Mouse (Mus musculus) ES-CJ7 (cell line): ENCODE measurements at regions not wholly inside any gene's neighbourhood (a gene's known extent, or its start where the extent isn't known, plus 50 kb on each side); places are given as distances from the start of the nearest gene placed in this dataset.

Experiments
- DNase-seq: peaks from one replicate; pipeline ENCODE4 v3.0.0; 2011; ENCODE audit warnings: low read depth, low spot score

DNA sequence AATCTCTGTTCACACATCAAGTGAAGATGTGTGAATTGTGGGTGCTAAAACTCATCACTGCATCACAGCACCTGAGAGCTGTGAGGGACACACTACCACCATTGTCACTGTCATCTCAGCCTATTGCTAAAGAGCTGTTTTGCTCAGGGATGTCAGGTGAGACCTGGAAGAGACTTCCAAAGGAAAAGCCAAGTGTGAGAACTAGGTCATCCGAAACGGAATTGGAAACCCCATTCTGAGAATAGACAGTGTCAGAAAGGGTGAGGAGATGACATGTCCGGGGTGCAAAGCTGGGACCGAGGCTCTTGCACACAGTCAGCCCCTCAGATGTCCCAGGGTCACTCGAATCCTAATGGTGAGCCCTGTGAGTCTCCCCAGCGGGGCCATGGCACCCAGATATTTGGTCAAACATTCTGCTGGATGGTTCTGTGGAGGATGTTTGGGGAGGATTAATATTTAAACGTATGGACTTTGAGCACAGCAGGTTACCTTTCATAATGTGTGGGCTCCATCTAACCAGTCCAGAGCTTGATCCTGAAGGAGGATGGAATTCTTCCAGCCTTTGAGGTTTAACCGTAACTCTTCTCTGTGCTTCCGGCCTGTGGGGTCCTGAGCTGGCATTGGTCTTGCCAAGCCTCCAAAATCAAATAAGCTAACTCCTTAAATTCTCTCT lies 150.3 kb downstream of the Rpl14 start:
- no peak for DNase-seq

DNA sequence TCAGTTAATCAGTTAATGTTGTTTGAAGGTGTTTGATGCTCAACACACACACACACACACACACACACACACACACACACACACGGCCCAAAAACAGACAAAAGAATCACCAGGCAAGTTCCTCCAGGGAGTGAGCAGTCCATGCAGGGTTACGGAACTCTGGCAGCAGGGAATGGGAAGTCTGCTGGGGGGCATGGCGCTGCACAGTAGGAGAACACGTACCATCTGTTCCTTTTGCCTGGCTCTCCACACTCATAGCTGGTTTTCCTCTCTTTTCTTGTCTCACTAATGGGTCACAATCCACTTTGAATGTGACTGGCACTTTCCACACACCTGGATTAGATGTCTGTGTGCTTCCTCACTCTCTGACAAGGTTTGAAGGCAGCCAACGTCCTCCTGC lies 151.8 kb downstream of the Rpl14 start:
- no peak for DNase-seq

DNA sequence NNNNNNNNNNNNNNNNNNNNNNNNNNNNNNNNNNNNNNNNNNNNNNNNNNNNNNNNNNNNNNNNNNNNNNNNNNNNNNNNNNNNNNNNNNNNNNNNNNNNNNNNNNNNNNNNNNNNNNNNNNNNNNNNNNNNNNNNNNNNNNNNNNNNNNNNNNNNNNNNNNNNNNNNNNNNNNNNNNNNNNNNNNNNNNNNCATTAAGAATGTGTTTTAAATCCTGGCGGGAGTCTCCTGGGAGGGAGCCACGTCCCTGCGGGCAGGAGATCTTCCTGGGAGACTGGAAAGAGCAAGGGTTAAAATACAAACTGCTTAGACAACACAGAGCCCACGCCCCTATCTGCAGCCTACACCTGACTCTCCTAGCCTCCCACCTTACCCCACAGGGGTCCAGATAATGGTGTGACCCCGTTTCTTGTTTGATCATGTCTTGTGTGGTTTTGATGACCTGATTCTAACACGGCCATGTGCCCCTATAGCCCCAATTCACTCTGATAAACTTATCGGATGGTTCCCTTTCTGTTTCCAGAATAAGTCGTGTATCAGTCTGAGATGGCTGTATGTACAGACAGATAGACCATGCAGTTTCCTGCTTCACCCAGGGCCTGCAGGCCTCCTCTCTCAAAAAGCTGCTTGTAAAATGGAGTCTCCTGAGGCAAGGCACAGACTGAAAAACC lies 160.8 kb downstream of the Rpl14 start:
- DNase-seq, result peak; percentile 31

DNA sequence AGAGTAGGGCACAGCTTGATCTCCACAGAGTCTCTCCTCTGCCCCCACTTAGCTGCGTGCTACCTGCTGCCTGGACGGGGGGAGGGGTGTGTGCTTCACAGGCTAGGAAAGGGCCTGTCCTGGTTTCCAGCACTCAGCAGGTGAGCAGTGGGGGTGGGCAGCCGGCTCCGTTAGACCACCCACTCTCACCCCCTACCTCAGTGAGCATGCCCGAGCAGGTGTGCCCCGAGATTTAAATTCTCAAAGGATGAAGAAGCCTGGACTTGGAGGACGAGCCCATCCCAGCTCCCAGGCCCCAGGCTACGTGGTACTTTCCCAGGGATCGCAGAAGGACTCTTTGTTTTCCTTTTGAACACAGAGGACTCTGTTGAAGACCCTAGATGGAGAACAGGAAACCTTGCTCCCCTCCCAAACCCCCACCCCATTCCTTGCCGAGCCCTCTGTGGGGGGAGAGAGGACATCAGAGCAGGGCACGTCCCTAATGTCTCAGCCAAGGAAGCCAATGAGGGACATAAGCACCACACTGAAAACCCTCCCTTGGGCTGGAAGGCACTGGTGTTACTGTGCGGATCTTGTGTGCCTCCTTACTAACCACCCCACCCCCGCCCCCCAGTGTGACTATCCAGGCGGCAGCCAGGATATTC lies 161.5 kb downstream of the Rpl14 start:
- peak; percentile 89 for DNase-seq

DNA sequence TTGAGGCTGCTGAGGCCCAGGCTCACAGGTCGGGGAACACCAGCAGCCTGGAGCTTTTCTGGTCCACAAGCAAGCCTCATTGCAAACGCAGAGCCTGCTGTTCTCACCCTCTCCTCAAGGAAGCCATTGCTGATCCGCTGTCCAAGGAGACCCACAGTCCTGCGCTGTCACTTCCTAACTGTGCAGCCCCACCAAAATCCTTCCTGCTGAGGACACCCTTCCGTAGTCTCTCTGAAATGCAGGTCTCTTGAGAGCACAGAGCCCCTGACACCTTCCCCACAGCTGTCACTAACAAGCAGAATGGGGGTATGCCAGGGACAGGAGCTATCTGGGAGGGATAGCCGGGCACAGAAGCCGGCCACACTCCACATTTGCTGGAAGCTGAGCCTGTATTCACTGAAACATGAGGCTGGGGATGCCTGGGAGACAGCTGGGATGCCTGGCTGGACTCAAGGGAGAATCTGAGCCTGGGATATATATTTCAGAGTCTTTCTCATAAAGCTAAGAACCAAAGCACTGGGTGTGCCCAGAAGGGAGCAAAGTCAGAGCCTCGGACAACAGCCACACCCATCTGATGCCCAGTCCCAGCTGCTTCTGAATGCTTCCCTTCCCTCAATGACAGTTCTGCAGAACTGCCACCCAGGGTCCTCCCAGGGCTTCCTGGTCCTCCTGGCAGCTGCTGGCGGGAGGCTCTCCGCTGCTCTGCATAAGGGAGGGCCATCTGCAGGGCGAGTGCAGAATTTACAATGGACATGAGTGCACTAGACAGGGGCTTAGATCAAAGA lies 162.6 kb downstream of the Rpl14 start:
- no peak for DNase-seq

DNA sequence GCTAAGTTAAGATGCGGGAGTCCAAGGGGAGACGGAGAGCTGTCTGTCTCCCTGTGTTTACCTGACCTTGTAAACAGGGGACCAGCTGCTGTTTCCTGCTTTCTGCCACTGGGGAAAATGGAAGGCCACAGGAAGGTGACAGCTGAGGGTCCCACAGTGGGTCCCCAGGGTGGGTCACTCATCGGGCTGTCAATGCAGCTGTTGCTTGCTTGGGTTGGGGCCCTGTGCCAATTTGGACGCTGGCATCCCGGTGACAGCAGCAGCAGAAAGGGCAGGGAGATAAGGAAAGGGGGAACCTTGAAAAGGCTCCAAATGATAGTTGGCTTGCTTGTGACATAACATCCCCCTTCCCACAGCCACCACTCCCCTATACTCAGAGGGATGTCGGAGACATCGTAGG lies 164.0 kb downstream of the Rpl14 start:
- no peak for DNase-seq

DNA sequence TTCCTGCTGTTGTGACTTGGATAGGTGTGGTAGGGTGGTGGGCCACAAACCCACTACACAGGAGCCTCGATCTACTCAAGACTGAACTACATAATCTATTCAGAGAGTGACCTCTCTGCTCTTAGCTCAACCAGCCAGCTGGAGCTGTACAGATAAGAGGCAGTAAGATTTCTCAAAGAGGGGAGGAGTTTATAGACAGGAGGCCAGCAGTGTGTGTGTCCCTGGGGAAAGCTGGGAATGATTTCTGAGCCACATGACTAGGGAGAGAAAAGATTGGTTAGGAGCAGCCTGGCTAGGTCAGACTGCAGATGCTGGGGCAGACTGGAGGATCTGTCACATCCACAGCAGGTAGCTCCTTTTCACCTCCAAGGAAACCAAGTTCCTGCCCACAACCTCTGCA lies 166.7 kb downstream of the Rpl14 start:
- no peak for DNase-seq

DNA sequence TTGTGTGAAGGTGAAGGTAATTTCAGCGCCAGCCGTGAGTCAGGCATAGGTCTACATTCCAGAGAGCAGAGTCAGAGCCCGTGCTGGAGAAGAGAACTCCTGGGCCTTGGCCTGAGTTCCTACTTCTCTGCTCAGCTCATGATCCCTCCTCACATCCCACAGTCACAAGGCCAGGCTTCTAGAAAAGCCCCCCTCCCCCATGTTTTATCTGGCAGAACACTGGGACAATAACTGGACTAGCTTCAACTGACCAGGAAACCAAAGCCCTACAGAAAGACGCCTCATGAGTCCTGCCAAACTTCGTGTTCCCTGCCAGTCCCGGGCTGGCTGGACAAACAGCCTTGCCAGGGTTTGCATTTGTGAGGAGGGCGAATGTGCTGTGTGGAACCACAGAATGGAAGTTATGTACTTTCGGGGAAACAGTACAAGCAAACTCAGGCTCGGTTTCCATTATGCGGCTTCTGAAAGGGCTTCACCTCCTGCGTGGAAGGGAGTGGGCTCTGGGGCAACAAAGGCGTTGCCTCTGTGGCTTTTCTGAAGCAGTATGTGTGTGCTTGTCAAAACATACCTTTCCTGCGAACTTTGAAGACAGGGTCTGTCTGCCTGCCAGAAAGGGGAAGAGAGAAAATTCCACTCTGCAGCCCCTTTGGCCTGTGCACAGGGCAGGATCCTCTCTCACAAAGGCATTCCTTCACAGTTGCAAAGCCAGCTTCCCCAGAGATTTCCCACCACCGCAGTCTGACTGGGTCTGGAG lies 168.1 kb downstream of the Rpl14 start:
- DNase-seq, result no peak

DNA sequence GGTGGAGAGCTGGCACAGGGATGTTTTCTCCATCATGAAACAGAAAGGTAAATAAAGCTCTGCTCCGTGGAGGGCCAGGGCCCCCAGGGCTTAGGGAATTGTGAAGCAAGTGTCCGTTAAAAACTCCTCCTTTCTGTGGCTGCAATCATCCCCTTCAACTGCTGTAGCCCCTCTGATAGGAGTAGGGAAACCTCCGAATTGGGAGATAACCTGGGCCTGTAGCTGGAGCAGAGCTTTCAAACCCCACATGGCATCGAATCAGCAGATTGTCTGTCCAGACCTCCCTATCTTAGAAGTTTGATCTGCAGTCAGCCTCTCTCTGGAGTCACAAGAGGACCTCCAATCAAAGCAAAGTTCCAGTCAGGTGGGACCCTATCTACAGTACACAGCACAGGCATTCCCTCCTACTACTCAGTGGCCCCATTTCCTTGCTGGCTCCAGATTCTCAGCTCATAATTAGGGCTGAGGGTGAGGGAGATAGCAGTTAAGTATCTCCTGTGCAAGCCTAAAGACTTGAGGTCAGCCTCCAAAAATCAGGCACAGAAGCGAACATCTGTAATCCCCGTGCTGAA lies 168.8 kb downstream of the Rpl14 start:
- no peak for DNase-seq

DNA sequence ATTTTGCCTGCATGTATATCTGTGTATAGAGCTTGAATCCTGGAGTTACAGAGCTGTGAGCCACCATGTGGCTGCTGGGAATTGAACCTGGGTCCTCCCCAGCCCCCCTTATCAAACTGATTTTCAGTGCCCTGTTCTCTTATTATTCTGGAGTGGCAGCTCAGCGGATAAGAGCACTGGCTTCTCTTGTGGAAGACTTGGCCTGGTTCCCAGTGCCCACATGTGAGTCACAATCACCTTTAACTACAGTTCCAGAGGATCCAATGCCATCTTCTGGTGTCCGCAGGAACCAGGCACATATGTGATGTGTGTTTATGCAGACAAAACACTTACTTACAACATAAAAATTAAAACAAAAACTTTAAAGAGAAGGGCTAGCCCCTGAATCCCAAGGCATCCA lies 170.3 kb downstream of the Rpl14 start:
- no peak for DNase-seq

DNA sequence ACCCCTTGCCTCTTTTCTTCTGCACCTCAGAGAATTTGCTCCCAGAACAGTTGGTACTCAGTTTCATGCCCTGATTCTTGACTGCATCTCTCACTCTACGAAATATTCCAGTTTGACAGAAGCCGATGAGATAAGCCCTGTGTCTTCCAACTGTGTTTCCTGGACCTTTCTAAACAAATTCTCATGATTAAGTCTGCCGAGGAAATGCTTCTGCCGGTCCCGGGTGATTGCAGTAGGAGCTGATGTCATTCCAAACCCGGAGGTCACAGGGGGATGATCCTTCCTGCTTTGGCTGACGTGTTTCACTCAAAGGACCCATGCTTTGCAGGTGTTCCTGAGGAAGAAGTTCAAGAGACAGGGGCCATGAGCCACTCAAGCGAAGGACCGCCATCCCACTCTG lies 172.2 kb downstream of the Rpl14 start:
- no peak for DNase-seq

DNA sequence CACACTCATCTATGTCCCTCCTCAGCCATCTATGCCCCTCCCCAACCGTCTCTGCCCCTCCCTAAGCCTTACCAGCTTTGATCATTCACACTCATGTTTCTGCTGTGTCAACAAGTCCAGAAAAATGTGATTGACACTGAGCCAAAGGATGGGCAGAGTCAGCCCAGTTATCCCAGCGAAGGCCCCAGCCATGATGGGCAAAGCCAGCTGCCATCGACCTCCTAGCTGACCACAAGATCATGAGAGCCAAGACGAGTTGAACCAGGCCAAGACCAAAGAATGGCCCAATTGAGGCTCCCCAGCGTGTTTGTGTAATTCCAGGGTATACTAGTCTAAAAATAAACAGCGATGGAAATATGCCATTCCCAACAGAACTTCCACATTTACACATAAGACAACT lies 174.4 kb downstream of the Rpl14 start:
- DNase-seq, result no peak

DNA sequence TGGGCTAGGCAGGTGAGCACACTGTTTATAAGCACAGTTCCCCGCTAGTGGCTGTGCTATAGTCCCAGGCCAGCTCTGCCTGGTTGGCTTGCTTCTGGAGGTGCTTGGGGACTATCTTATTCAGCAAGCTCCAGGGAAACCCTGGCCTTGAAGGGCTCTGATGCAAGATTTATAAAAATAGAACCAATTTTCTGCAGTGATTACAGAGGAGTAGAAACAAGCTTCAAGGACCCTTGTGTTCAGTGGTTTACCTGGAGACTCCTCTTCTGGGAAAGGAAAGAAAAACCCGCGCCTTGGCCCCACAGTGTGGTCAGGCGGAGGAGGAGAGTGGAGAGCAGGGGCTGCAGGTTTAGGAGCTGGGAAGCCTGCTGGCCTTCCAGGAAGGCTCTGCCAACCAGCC lies 178.2 kb upstream of the Ctnnb1 start:
- no peak for DNase-seq

DNA sequence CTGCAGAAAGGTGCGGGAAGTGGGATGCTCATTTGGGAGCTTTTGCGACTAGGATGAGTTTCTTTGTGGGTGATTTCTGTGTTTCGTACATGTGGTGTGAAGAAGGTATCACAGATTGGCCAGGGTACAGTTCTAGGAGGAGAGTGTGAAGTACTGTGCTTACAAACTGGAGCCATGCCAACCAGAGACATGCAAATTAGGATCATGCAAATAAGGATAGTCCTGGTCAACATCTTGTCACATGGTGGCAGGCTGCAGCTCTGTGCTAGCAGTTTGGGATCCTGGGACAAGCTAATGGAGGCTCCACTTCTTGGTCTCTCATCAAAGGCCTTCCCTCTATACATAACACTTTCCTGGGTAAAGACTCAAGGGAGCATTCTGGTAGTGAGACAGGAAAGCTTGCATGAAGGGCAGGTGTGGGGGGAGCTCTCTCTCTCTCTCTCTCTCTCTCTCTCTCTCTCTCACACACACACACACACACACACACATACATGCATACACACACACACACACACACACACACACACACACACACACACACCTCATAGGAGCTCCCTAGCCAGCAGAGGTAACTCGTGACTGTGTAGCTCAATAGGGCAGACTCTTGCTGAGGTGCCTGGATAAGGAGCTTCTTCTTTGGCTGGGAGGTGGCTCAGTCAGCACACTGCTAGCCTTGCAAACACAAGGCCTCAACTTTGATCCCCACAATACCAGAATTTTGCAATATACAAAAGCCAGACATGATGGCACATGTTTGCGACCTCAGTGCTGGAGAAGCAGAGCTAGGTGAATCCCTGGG lies 177.1 kb upstream of the Ctnnb1 start:
- no peak for DNase-seq

DNA sequence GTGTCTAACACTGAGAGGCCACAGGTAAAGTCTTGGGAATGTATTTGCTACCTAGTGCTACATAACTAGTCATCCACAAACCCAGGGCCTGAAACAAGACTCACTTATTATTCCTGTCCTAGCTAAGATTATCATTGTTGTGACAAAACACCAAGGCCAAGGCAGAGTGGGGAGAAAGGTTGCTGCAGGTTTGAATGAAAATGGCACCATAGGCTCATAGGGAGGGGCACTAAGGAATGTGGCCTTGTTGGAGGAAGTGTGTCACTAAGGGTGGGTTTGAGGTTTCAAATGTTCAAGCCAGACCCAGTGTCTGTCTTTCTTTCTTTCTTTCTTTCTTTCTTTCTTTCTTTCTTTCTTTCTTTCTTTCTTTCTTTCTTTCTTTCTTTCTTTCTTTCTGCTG lies 174.9 kb upstream of the Ctnnb1 start:
- peak; percentile 49 for DNase-seq

DNA sequence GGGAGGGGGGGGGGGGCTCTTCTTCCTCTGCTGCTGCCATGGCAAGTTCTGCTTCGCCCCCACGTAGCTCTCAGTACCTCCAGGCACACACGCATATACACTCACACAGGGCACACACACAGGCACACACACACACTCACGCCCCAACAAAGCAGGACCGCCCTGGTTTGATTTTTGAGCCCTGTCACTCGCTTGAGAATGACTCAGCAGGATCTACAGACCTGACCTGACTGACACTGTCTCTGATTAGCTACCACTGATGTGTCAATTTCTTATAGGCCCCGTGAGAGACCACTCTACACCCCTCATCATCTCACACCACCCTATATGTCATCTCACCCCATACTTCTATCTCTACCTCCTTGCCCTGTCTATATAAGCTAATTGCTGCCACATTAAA lies 173.5 kb upstream of the Ctnnb1 start:
- peak; percentile 34 for DNase-seq

DNA sequence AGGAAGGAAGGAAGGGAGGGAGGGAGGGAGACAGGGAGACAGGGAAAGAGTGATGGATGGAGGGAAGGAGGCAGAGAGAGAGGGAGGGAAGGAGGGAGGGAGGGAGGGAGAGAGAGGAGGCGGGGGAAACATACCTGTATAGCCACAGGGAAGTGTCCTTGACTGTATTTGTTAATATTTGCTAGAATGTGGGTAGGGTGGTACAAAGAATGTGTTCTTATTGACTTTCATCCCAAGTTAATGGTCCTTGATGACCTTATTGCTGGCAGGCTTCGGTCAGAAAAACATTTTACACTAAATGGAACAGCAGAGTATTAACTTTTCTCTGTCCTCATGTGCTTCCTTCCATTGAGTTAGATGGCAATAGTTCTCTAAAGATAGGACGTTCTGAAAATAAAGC lies 171.0 kb upstream of the Ctnnb1 start:
- DNase-seq, result no peak

DNA sequence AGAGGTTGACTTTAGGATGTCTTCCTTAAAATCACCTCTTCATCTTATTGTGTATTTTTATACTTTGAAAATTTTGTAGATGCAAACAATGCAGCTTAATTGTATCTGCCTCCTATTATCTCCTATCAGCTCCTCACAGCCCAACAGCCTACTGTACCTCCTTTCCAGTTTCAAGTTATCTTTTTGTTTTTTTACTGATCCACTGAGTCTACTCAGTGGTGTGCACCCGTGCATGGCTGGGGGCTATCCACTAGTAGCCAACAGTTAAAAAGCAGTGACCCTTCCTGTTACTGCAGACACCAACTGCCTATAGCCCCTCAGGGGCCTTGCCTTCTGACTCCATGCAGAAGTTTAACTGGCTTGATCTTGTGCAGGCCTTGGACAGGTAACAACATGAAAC lies 170.4 kb upstream of the Ctnnb1 start:
- DNase-seq, result no peak

DNA sequence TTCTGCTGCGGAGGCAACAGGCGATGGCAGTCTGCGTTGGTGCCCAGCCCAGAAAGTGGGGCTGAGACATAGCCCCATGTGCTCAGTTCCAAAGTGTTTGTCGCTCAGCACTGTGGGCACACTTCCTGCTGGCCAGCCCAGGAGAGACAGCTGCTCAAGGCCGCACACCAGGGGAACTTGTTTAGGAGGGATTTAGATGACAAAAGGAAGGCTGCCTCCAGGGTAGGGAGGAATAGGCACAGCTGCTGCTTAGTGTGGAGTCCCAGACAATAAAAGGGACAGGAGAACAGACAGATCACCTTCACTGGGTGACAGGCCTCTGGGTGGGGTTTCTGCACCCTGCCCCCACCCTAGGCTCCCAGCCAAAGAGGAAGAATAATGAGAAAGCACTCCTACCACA lies 169.2 kb upstream of the Ctnnb1 start:
- peak; percentile 90 for DNase-seq

DNA sequence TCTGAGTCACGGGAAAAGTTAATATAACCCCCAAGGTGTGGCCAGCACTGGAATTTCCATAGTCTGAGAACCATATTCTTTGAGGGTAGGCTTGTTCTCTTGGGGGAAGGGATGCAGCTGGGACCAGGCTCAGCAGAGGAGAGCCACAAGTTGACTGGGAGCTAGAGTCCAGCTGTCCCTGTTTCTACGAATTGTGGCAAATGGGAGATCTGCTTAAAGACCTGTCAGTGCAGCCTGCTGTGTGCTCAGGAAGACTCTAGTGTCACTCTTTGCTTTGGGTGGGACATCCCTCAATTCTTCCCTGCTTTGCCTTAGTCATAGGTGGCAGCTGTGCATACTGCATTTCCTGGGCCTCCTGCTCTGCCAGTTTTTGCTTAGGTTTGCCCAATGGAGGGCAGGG lies 165.2 kb upstream of the Ctnnb1 start:
- DNase-seq, result no peak

DNA sequence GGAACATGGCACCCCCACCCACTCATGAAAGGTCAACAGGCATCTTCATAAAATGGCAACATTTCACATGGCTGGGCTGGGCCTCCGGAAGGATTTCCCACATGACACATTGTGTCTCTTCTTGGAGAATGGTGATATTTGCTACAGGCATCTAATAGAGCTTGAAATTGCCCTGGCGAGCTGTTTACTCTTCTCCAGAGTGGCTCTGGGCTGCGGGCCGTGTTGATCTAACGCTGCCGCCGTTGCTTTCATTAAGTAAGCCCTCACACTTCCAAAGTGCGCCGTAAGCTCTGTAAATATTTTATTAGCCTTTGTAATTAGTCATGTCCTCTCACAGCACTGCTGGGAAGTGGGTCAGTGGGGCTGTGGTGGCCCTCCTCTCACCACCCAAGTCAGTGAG lies 164.4 kb upstream of the Ctnnb1 start:
- no peak for DNase-seq
